Mouse (Mus musculus): ENCODE results near the gene Gpr84. TPM values are rescaled to one million over a fixed set of nuclear protein-coding genes. Genes with fewer than 3 reads are reported as not detected.

Gpr84 gene
- polyA plus RNA-seq, 1 experiment from 2014 or later, result 0.60 TPM

- no peak overlapping the region for H3K4me3 ChIP-seq (replicated peaks)
- WGBS, result 58% methylated on average over 3 of the region's 3 CpGs
- ATAC-seq (ENCODE audit: low FRiP score), result no peak
- peaks cover 31% of the 10 kb centered on the region for H3K4me1 ChIP-seq
- H3K27me3 ChIP-seq (replicated peaks), result peaks cover 8% of the 10 kb centered on the region
- H3K27ac ChIP-seq (replicated peaks), result peak overlapping the region; percentile 1; the same call in 1 of the 2 replicates
- no peak overlapping the region for H3K9ac ChIP-seq (replicated peaks)
- no peak overlapping the region for H3K4me2 ChIP-seq
- no peaks in the 10 kb centered on the region for H3K9me3 ChIP-seq (replicated peaks)
- no peaks in the 10 kb centered on the region for H3K36me3 ChIP-seq
Measured at GRCm38 (mm10) chr15:103335040-103335439, 24.6 kb upstream of the Gpr84 start.

GRCm38 (mm10) chr15:103334194-103334593 is 23.8 kb upstream of the Gpr84 start:
- peaks cover 26% of the 10 kb centered on the region for H3K4me1 ChIP-seq
- H3K4me3 ChIP-seq (replicated peaks), result no peak overlapping the region
- no peak overlapping the region for H3K4me2 ChIP-seq
- WGBS, result 8% methylated on average over 2 of the region's 2 CpGs
- H3K9me3 ChIP-seq (replicated peaks), result no peaks in the 10 kb centered on the region
- H3K27ac ChIP-seq (replicated peaks), result no peak overlapping the region
- no peak for ATAC-seq (ENCODE audit: low FRiP score)
- H3K27me3 ChIP-seq (replicated peaks), result peaks cover 8% of the 10 kb centered on the region
- H3K9ac ChIP-seq (replicated peaks), result no peak overlapping the region
- no peaks in the 10 kb centered on the region for H3K36me3 ChIP-seq

GRCm38 (mm10) chr15:103333738-103334137 is 23.3 kb upstream of the Gpr84 start:
- Histone ChIP-seq H3K27me3 (replicated peaks) (peaks cover 8% of the 10 kb centered on the region), H3K27ac (replicated peaks) (no peak overlapping the region)

GRCm38 (mm10) chr15:103333081-103333615 is 22.7 kb upstream of the Gpr84 start:
- no peaks in the 10 kb centered on the region for H3K9me3 ChIP-seq (replicated peaks)
- no peak for ATAC-seq (ENCODE audit: low FRiP score)
- no peak overlapping the region for H3K9ac ChIP-seq (replicated peaks)
- no peak overlapping the region for H3K4me2 ChIP-seq
- H3K27me3 ChIP-seq (replicated peaks), result peaks cover 4% of the 10 kb centered on the region
- no peaks in the 10 kb centered on the region for H3K36me3 ChIP-seq
- no peak overlapping the region for H3K27ac ChIP-seq (replicated peaks)
- no peak overlapping the region for H3K4me3 ChIP-seq (replicated peaks)
- WGBS, result 67% methylated on average over 5 of the region's 5 CpGs
- H3K4me1 ChIP-seq, result peaks cover 18% of the 10 kb centered on the region

More at GRCm38 (mm10) chr15:103333738-103334137, 23.3 kb upstream of the Gpr84 start:
- H3K9me3 ChIP-seq (replicated peaks), result no peaks in the 10 kb centered on the region
- H3K4me3 ChIP-seq (replicated peaks), result no peak overlapping the region
- no peak overlapping the region for H3K9ac ChIP-seq (replicated peaks)
- WGBS, result 72% methylated on average over 5 of the region's 5 CpGs
- H3K4me1 ChIP-seq, result peaks cover 22% of the 10 kb centered on the region
- no peaks in the 10 kb centered on the region for H3K36me3 ChIP-seq
- ATAC-seq (ENCODE audit: low FRiP score), result no peak
- H3K4me2 ChIP-seq, result no peak overlapping the region

GRCm38 (mm10) chr15:103323455-103324247 is 13.2 kb upstream of the Gpr84 start:
- peak overlapping the region; percentile 85 for H3K4me2 ChIP-seq
- peak overlapping the region; percentile 70 for H3K4me3 ChIP-seq (replicated peaks)
- H3K4me1 ChIP-seq, result peaks cover 40% of the 10 kb centered on the region
- H3K9ac ChIP-seq (replicated peaks), result peak overlapping the region; percentile 76
- peaks cover 4% of the 10 kb centered on the region for H3K36me3 ChIP-seq
- H3K27me3 ChIP-seq (replicated peaks), result no peaks in the 10 kb centered on the region
- peak; percentile 97 for ATAC-seq (ENCODE audit: low FRiP score)
- no peaks in the 10 kb centered on the region for H3K9me3 ChIP-seq (replicated peaks)
- peak overlapping the region; percentile 69 for H3K27ac ChIP-seq (replicated peaks)
- under 1% methylated on average over 33 of the region's 40 CpGs for WGBS

GRCm38 (mm10) chr15:103323070-103323454 is 12.7 kb upstream of the Gpr84 start:
- H3K4me3 ChIP-seq (replicated peaks), result peak overlapping the region; percentile 70
- H3K4me2 ChIP-seq, result peak overlapping the region; percentile 85
- peaks cover 40% of the 10 kb centered on the region for H3K4me1 ChIP-seq
- WGBS, result under 1% methylated on average over 17 of the region's 26 CpGs
- no peaks in the 10 kb centered on the region for H3K9me3 ChIP-seq (replicated peaks)
- H3K27me3 ChIP-seq (replicated peaks), result no peaks in the 10 kb centered on the region
- H3K9ac ChIP-seq (replicated peaks), result peak overlapping the region; percentile 76
- peak; percentile 71 for ATAC-seq (ENCODE audit: low FRiP score)
- peaks cover 10% of the 10 kb centered on the region for H3K36me3 ChIP-seq
- peak overlapping the region; percentile 69 for H3K27ac ChIP-seq (replicated peaks)

- no peaks in the 10 kb centered on the region for H3K9me3 ChIP-seq (replicated peaks)
- ATAC-seq (ENCODE audit: low FRiP score), result peak; percentile 3; the same call in 1 of the 2 replicates
- peaks cover 40% of the 10 kb centered on the region for H3K4me1 ChIP-seq
- H3K27ac ChIP-seq (replicated peaks), result peak overlapping the region; percentile 69; the same call in 1 of the 2 replicates
- 35% methylated on average over 4 of the region's 4 CpGs for WGBS
- peak overlapping the region; percentile 85 for H3K4me2 ChIP-seq
- H3K9ac ChIP-seq (replicated peaks), result peak overlapping the region; percentile 76
- H3K4me3 ChIP-seq (replicated peaks), result peak overlapping the region; percentile 70
- H3K27me3 ChIP-seq (replicated peaks), result no peaks in the 10 kb centered on the region
- peaks cover 16% of the 10 kb centered on the region for H3K36me3 ChIP-seq
Measured at GRCm38 (mm10) chr15:103322396-103322795, 12.0 kb upstream of the Gpr84 start.

- ATAC-seq (ENCODE audit: low FRiP score), result no peak
- H3K36me3 ChIP-seq, result peaks cover 30% of the 10 kb centered on the region
- WGBS, result 67% methylated on average over 1 of the region's 1 CpGs
- H3K9me3 ChIP-seq (replicated peaks), result no peaks in the 10 kb centered on the region
- no peak overlapping the region for H3K4me2 ChIP-seq
- H3K27ac ChIP-seq (replicated peaks), result no peak overlapping the region
- H3K4me1 ChIP-seq, result peaks cover 46% of the 10 kb centered on the region
- no peak overlapping the region for H3K9ac ChIP-seq (replicated peaks)
- H3K27me3 ChIP-seq (replicated peaks), result no peaks in the 10 kb centered on the region
- H3K4me3 ChIP-seq (replicated peaks), result no peak overlapping the region
Measured at GRCm38 (mm10) chr15:103321076-103321475, 10.7 kb upstream of the Gpr84 start.

- H3K4me3 ChIP-seq (replicated peaks), result no peak overlapping the region
- ATAC-seq (ENCODE audit: low FRiP score), result no peak
- no peak overlapping the region for H3K9ac ChIP-seq (replicated peaks)
- H3K27me3 ChIP-seq (replicated peaks), result no peaks in the 10 kb centered on the region
- H3K27ac ChIP-seq (replicated peaks), result no peak overlapping the region; the same call in 1 of the 2 replicates
- no peak overlapping the region for H3K4me2 ChIP-seq
- H3K4me1 ChIP-seq, result peaks cover 64% of the 10 kb centered on the region
- H3K36me3 ChIP-seq, result peaks cover 37% of the 10 kb centered on the region
- no peaks in the 10 kb centered on the region for H3K9me3 ChIP-seq (replicated peaks)
- WGBS, result 72% methylated on average over 3 of the region's 3 CpGs
Measured at GRCm38 (mm10) chr15:103318201-103318816, 7.9 kb upstream of the Gpr84 start.

GRCm38 (mm10) chr15:103317731-103318130 is 7.3 kb upstream of the Gpr84 start:
- Histone ChIP-seq H3K36me3 (peaks cover 37% of the 10 kb centered on the region), H3K27ac (replicated peaks) (no peak overlapping the region; the same call in 1 of the 2 replicates), H3K27me3 (replicated peaks) (no peaks in the 10 kb centered on the region), H3K9me3 (replicated peaks) (no peaks in the 10 kb centered on the region), H3K4me2 (no peak overlapping the region), H3K4me1 (peaks cover 68% of the 10 kb centered on the region), H3K4me3 (replicated peaks) (no peak overlapping the region), H3K9ac (replicated peaks) (no peak overlapping the region)
- ATAC-seq (ENCODE audit: low FRiP score), result no peak
- WGBS, result 89% methylated on average over 8 of the region's 8 CpGs

- H3K36me3 ChIP-seq, result peaks cover 37% of the 10 kb centered on the region
- no peaks in the 10 kb centered on the region for H3K9me3 ChIP-seq (replicated peaks)
- no peaks in the 10 kb centered on the region for H3K27me3 ChIP-seq (replicated peaks)
- H3K4me1 ChIP-seq, result peaks cover 62% of the 10 kb centered on the region
- no peak overlapping the region for H3K4me2 ChIP-seq
- no peak overlapping the region for H3K27ac ChIP-seq (replicated peaks)
- no peak overlapping the region for H3K4me3 ChIP-seq (replicated peaks)
- ATAC-seq (ENCODE audit: low FRiP score), result no peak
- no peak overlapping the region for H3K9ac ChIP-seq (replicated peaks)
Measured at GRCm38 (mm10) chr15:103317120-103317519, 6.7 kb upstream of the Gpr84 start.
